Mouse (Mus musculus): ENCODE measurements around the gene Sem1. TPM values are rescaled to one million over a fixed set of nuclear protein-coding genes. Genes with fewer than 3 reads are reported as not detected.

Gene Sem1
- 10 to 100 TPM; 92.0 to 96.7 TPM for total RNA-seq (2021)
- long read RNA-seq, experiment 1, transcript Sem1-201 (3 exons, 1,472 nt): major isoform, 182 of 186 reads
- long read RNA-seq, experiment 1, partial matches to known transcripts: 1 of 186 reads
- long read RNA-seq, experiment 1, other reads (novel, unspliced or antisense): 2 of 186 reads
- long read RNA-seq, experiment 2, transcript Sem1-201 (3 exons, 1,472 nt): major isoform, 185 of 190 reads
- long read RNA-seq, experiment 2, partial matches to known transcripts: 0 of 190 reads
- long read RNA-seq, experiment 2, other reads (novel, unspliced or antisense): 5 of 190 reads

- DNase-seq: peak; percentile 91 to 92
- intact Hi-C loops (cut with DNase I): loop anchor here (10.0 kb wide), 1 partner anchor 284 kb away; no protein-coding TSS in a partner anchor
Observed at GRCm38 (mm10) chr6:6578304-6579149, at the start of gene Sem1. Gene Sem1 (minus strand): TSS chr6:6578663.

- intact Hi-C loops (cut with DNase I): no loop called here
- peak; percentile 36 to 46 for DNase-seq
Observed at GRCm38 (mm10) chr6:6622846-6623749, 44.6 kb upstream of the Sem1 start.

GRCm38 (mm10) chr6:6603561-6604544 lies 25.4 kb upstream of the Sem1 start:
- no peak for DNase-seq
- intact Hi-C loops (cut with DNase I): no loop called here

GRCm38 (mm10) chr6:6586313-6586712 lies 7.8 kb upstream of the Sem1 start:
- intact Hi-C loops (cut with DNase I): loop anchor here (10.0 kb wide), 1 partner anchor 268 kb away; no protein-coding TSS in a partner anchor
- no peak for DNase-seq

GRCm38 (mm10) chr6:6581849-6582248 lies 3.4 kb upstream of the Sem1 start:
- no peak for DNase-seq
- intact Hi-C loops (cut with DNase I): loop anchor here (10.0 kb wide), 1 partner anchor 273 kb away; no protein-coding TSS in a partner anchor

GRCm38 (mm10) chr6:6577741-6578284 lies 650 bp downstream of the Sem1 start:
- DNase-seq: no peak
- intact Hi-C loops (cut with DNase I): loop anchor here (10.0 kb wide), 1 partner anchor 283 kb away; no protein-coding TSS in a partner anchor

- intact Hi-C loops (cut with DNase I): loop anchor here (10.0 kb wide), 1 partner anchor 282 kb away; no protein-coding TSS in a partner anchor
Observed at GRCm38 (mm10) chr6:6577291-6577690, 1.2 kb downstream of the Sem1 start.

GRCm38 (mm10) chr6:6575796-6576195 lies 2.7 kb downstream of the Sem1 start:
- intact Hi-C loops (cut with DNase I): loop anchor here (10.0 kb wide), 1 partner anchor 281 kb away; no protein-coding TSS in a partner anchor
- no peak for DNase-seq

More at GRCm38 (mm10) chr6:6577291-6577690, 1.2 kb downstream of the Sem1 start:
- no peak for DNase-seq

- no peak for DNase-seq
- intact Hi-C loops (cut with DNase I): no loop called here
Observed at GRCm38 (mm10) chr6:6568436-6568835, 10.0 kb downstream of the Sem1 start.

GRCm38 (mm10) chr6:6563691-6564090 lies 14.8 kb downstream of the Sem1 start:
- peak; percentile 50 to 52 for DNase-seq
- intact Hi-C loops (cut with DNase I): no loop called here

- intact Hi-C loops (cut with DNase I): no loop called here
- peak; percentile 25 to 40 for DNase-seq
Observed at GRCm38 (mm10) chr6:6562716-6563115, 15.7 kb downstream of the Sem1 start.

GRCm38 (mm10) chr6:6557647-6558046 lies 20.8 kb downstream of the Sem1 start:
- no peak for DNase-seq
- intact Hi-C loops (cut with DNase I): no loop called here

- intact Hi-C loops (cut with DNase I): no loop called here
Observed at GRCm38 (mm10) chr6:6552006-6552405, 26.5 kb downstream of the Sem1 start.

GRCm38 (mm10) chr6:6547997-6548396 lies 30.5 kb downstream of the Sem1 start:
- intact Hi-C loops (cut with DNase I): no loop called here
- DNase-seq: peak; percentile 11 to 25

More at GRCm38 (mm10) chr6:6552006-6552405, 26.5 kb downstream of the Sem1 start:
- DNase-seq: no peak

GRCm38 (mm10) chr6:6544255-6544645 lies 34.2 kb downstream of the Sem1 start:
- intact Hi-C loops (cut with DNase I): no loop called here

GRCm38 (mm10) chr6:6543606-6544254 lies 34.7 kb downstream of the Sem1 start:
- intact Hi-C loops (cut with DNase I): no loop called here
- no peak for DNase-seq

More at GRCm38 (mm10) chr6:6544255-6544645, 34.2 kb downstream of the Sem1 start:
- no peak for DNase-seq

GRCm38 (mm10) chr6:6542133-6542532 lies 36.3 kb downstream of the Sem1 start:
- no peak for DNase-seq
- intact Hi-C loops (cut with DNase I): no loop called here
